Mouse (Mus musculus) forebrain, embryonic 11.5 days (tissue): ENCODE results near the gene Gm14305. TPM values are rescaled to one million over a fixed set of nuclear protein-coding genes. Genes with fewer than 3 reads are reported as not detected.
A peak's percentile ranks its signal among the peaks of the same experiment; 100 is the strongest.
"Not testable (repeated sequence)": the region's sequence is repeated elsewhere in the genome, so short reads cannot be mapped to it uniquely, and the experiment has no call there.

Experiments used
- ATAC-seq: fragments of 200-750 bp; cut with Nextera tagmentation; replicated peaks from 2 replicates; pipeline ENCODE4 v1.8.0; 2017; ENCODE audit warnings: moderate TSS enrichment; ENCODE audit not compliant: low FRiP score
- DNase-seq: peaks from one replicate; pipeline ENCODE4 v3.0.0-alpha.2; 2017; ENCODE audit warnings: low spot score
- H3K27ac ChIP-seq: fragments of 300-500 bp; sonication (generic); 2 replicates; pipeline ENCODE4 v1.5.1; 2014; ENCODE audit warnings: low read depth, low read length
- H3K27me3 ChIP-seq: fragments of 300-500 bp; sonication (generic); 2 replicates; pipeline ENCODE4 v1.6.1; 2014; ENCODE audit warnings: mild to moderate bottlenecking, low read length, mixed read lengths; ENCODE audit not compliant: control insufficient read depth, insufficient read depth
- H3K36me3 ChIP-seq: fragments of 300-500 bp; sonication (generic); 2 replicates; pipeline ENCODE4 v1.6.1; 2014; ENCODE audit warnings: mild to moderate bottlenecking, low read length, moderate library complexity, mixed read lengths; ENCODE audit not compliant: control insufficient read depth, insufficient read depth
- H3K4me1 ChIP-seq: fragments of 300-500 bp; sonication (generic); replicated peaks from 2 replicates; pipeline ENCODE4 v1.6.1; 2014; ENCODE audit warnings: low read length, mixed read lengths; ENCODE audit not compliant: control insufficient read depth, insufficient read depth
- H3K4me2 ChIP-seq: fragments of 300-500 bp; sonication (generic); 2 replicates; pipeline ENCODE4 v1.6.1; 2014; ENCODE audit warnings: low read depth, mild to moderate bottlenecking, low read length, moderate library complexity, mixed read lengths; ENCODE audit not compliant: severe bottlenecking
- H3K4me3 ChIP-seq: fragments of 300-500 bp; sonication (generic); 2 replicates; pipeline ENCODE4 v1.5.1; 2014; ENCODE audit warnings: low read depth, low read length
- H3K9ac ChIP-seq: fragments of 300-500 bp; sonication (generic); 2 replicates; pipeline ENCODE4 v1.6.1; 2014; ENCODE audit warnings: low read length
- H3K9me3 ChIP-seq: fragments of 300-500 bp; sonication (generic); 2 replicates; pipeline ENCODE4 v1.6.1; 2016; ENCODE audit warnings: low read length, mixed read lengths; ENCODE audit not compliant: control insufficient read depth
- WGBS: fragments of 180-500 bp; shearing (Covaris S2); extraction: QIAGEN DNeasy Blood & Tissue Kit; methylation state at CpG from one replicate; pipeline ENCODE4 v1.1.7; 2014; 5-methylcytosine and 5-hydroxymethylcytosine counted together
- polyA plus RNA-seq: library from polyadenylated mRNA; unstranded; fragments of >200 nt; fragmentation: Nextera tagmentation; extraction: Ambion mirVana; gene quantifications from 2 replicates; pipeline ENCODE4 v1.2.1, GENCODE M21; 2014

Gene Gm14305
- polyA plus RNA-seq, result 35.9 and 36.4 TPM in 2 replicates

DNA sequence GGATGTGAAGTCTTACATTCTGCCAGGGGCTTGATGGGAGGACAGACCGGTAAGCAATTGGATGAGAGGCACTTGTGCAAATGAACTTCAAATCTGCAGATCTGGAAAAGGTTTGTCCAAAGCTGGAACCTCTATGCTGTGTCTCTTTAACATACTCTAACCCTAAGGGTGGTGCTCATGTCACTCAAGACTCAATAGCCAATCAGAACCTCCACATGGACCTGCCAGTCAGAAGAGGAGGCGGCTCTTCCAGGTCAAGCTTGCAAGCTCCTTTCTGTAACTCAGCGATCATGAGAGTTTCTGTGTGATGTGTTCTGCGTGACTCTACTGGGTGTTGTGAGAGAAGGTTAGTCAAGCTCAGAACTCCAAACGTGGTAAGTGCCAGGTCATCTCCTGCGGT lies at the start of gene Gm14305:
Gene Gm14305, plus strand, starts transcription at position 278 of the 400 bp plus-strand sequence.
- not testable (repeated sequence) for H3K4me1 ChIP-seq, H3K9me3 ChIP-seq, H3K27ac ChIP-seq, H3K36me3 ChIP-seq, ATAC-seq, H3K27me3 ChIP-seq, DNase-seq
- Histone ChIP-seq H3K4me2 (peak within 1 kb of the TSS; percentile 34; the same call in 1 of the 2 replicates), H3K4me3 (peak within 1 kb of the TSS; percentile 32), H3K9ac (peak within 1 kb of the TSS; percentile 23; the same call in 1 of the 2 replicates)
- WGBS, result 18% methylated on average over 1 of the region's 6 CpGs

DNA sequence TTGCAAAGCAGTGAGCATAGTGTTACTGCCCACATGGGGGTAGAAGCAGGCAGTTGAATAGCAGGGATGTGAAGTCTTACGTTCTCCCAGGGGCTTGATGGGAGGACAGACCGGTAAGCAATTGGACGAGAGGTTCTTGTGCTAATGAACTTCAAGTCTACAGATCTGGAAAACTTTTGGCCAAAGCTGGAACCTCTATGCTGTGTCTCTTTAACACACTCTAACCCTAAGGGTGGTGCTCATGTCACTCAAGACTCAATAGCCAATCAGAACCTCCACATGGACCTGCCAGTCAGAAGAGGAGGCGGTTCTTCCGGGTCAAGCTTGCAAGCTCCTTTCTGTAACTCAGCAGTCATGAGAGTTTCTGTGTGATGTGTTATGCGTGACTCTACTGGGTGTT lies 37.9 kb upstream of the Gm14305 start, which contains the start of gene Zfp973:
Gene Zfp973, plus strand, starts transcription at position 301 of the 400 bp plus-strand sequence.
- not testable (repeated sequence) for H3K27ac ChIP-seq, ATAC-seq, H3K9ac ChIP-seq, H3K4me1 ChIP-seq, H3K9me3 ChIP-seq, H3K27me3 ChIP-seq, H3K4me3 ChIP-seq, H3K36me3 ChIP-seq, H3K4me2 ChIP-seq, DNase-seq
- no CpG with 5 or more reads among the region's 6 CpGs for WGBS

Other genes with a start within 250 kb of the Gm14305 start
- 6.2 and 27.2 TPM in 2 replicates for gene Gm14434, start 221.5 kb upstream of the Gm14305 start, polyA plus RNA-seq
- not detected in 2 replicates for gene Zfp967, start 187.3 kb upstream of the Gm14305 start, polyA plus RNA-seq
- gene Gm14308, start 72.0 kb upstream of the Gm14305 start, polyA plus RNA-seq, result 7.1 and 17.9 TPM in 2 replicates
- 9.6 and 10.1 TPM in 2 replicates for gene Zfp973, start 37.8 kb upstream of the Gm14305 start, polyA plus RNA-seq
- 10.7 and 16.4 TPM in 2 replicates for gene Gm14295, start 90.3 kb downstream of the Gm14305 start, polyA plus RNA-seq
- not detected in 2 replicates for gene Gm14408, start 122.8 kb downstream of the Gm14305 start, polyA plus RNA-seq
- 8.3 and 14.6 TPM in 2 replicates for gene Gm14296, start 219.5 kb downstream of the Gm14305 start, polyA plus RNA-seq